Mouse (Mus musculus): ENCODE measurements around the gene Chrdl2. TPM values are rescaled to one million over a fixed set of nuclear protein-coding genes. Genes with fewer than 3 reads are reported as not detected.
A peak's percentile ranks its signal among the peaks of the same experiment; 100 is the strongest.
"Not testable (repeated sequence)": the region's sequence is repeated elsewhere in the genome, so short reads cannot be mapped to it uniquely, and the experiment has no call there.

The Chrdl2 gene
- polyA plus RNA-seq (2012; rRNA removed): 0.61 and 0.68 TPM in 2 replicates

GRCm38 (mm10) chr7:100005790-100006189 lies at the start of gene Chrdl2:
Chrdl2 (plus strand) TSS chr7:100006172.
- no peak within 1 kb of the TSS for H3K27ac ChIP-seq (ENCODE audit: insufficient read depth, low read length)
- no peak for TF ChIP-seq CTCF (IDR thresholded peaks at IDR 0.05; ENCODE audit: extremely low read depth, insufficient read depth, low read length)
- TF ChIP-seq POLR2A (IDR thresholded peaks at IDR 0.05; ENCODE audit: extremely low read depth, insufficient read depth, low read length): no peak
- H3K4me3 ChIP-seq (ENCODE audit: insufficient read depth, low read length): no peak within 1 kb of the TSS
- no peaks in the 10 kb centered on the region for H3K4me1 ChIP-seq (ENCODE audit: control insufficient read depth, insufficient read depth, low read length)

GRCm38 (mm10) chr7:99957226-99957965 lies 48.6 kb upstream of the Chrdl2 start:
- Histone ChIP-seq H3K27ac (ENCODE audit: insufficient read depth, low read length) (peak overlapping the region; percentile 26; the same call in 1 of the 2 replicates), H3K4me3 (ENCODE audit: insufficient read depth, low read length) (no peak overlapping the region), H3K4me1 (ENCODE audit: control insufficient read depth, insufficient read depth, low read length) (peaks cover 13% of the 10 kb centered on the region)
- TF ChIP-seq CTCF (IDR thresholded peaks at IDR 0.05; ENCODE audit: extremely low read depth, insufficient read depth, low read length): no peak
- TF ChIP-seq POLR2A (IDR thresholded peaks at IDR 0.05; ENCODE audit: extremely low read depth, insufficient read depth, low read length): no peak

- H3K4me1 ChIP-seq (ENCODE audit: control insufficient read depth, insufficient read depth, low read length): peaks cover 16% of the 10 kb centered on the region
- not testable (repeated sequence) for H3K27ac ChIP-seq (ENCODE audit: insufficient read depth, low read length); H3K4me3 ChIP-seq (ENCODE audit: insufficient read depth, low read length)
Measured at GRCm38 (mm10) chr7:99960571-99960970, 45.4 kb upstream of the Chrdl2 start.

GRCm38 (mm10) chr7:99961518-99961917 lies 44.5 kb upstream of the Chrdl2 start:
- Histone ChIP-seq H3K4me3 (ENCODE audit: insufficient read depth, low read length) (no peak overlapping the region), H3K27ac (ENCODE audit: insufficient read depth, low read length) (no peak overlapping the region), H3K4me1 (ENCODE audit: control insufficient read depth, insufficient read depth, low read length) (peaks cover 23% of the 10 kb centered on the region)
- TF ChIP-seq POLR2A (IDR thresholded peaks at IDR 0.05; ENCODE audit: extremely low read depth, insufficient read depth, low read length) (no peak), CTCF (IDR thresholded peaks at IDR 0.05; ENCODE audit: extremely low read depth, insufficient read depth, low read length) (no peak)

- peak overlapping the region; percentile 51; the same call in 1 of the 2 replicates for H3K27ac ChIP-seq (ENCODE audit: insufficient read depth, low read length)
- TF ChIP-seq CTCF (IDR thresholded peaks at IDR 0.05; ENCODE audit: extremely low read depth, insufficient read depth, low read length) (no peak), POLR2A (IDR thresholded peaks at IDR 0.05; ENCODE audit: extremely low read depth, insufficient read depth, low read length) (no peak)
- peaks cover 25% of the 10 kb centered on the region for H3K4me1 ChIP-seq (ENCODE audit: control insufficient read depth, insufficient read depth, low read length)
- peak overlapping the region; percentile 3; the same call in 1 of the 2 replicates for H3K4me3 ChIP-seq (ENCODE audit: insufficient read depth, low read length)
Measured at GRCm38 (mm10) chr7:99962536-99963236, 43.3 kb upstream of the Chrdl2 start.

GRCm38 (mm10) chr7:99963237-99963860 lies 42.6 kb upstream of the Chrdl2 start:
- H3K27ac ChIP-seq (ENCODE audit: insufficient read depth, low read length): peak overlapping the region; percentile 51; the same call in 1 of the 2 replicates
- TF ChIP-seq CTCF (IDR thresholded peaks at IDR 0.05; ENCODE audit: extremely low read depth, insufficient read depth, low read length) (no peak), POLR2A (IDR thresholded peaks at IDR 0.05; ENCODE audit: extremely low read depth, insufficient read depth, low read length) (no peak)
- H3K4me1 ChIP-seq (ENCODE audit: control insufficient read depth, insufficient read depth, low read length): peaks cover 29% of the 10 kb centered on the region
- no peak overlapping the region; the same call in 1 of the 2 replicates for H3K4me3 ChIP-seq (ENCODE audit: insufficient read depth, low read length)

- Histone ChIP-seq H3K27ac (ENCODE audit: insufficient read depth, low read length) (peak overlapping the region; percentile 94), H3K4me3 (ENCODE audit: insufficient read depth, low read length) (peak overlapping the region; percentile 44), H3K4me1 (ENCODE audit: control insufficient read depth, insufficient read depth, low read length) (peaks cover 38% of the 10 kb centered on the region)
- TF ChIP-seq POLR2A (IDR thresholded peaks at IDR 0.05; ENCODE audit: extremely low read depth, insufficient read depth, low read length) (peak; percentile 67), CTCF (IDR thresholded peaks at IDR 0.05; ENCODE audit: extremely low read depth, insufficient read depth, low read length) (no peak)
Measured at GRCm38 (mm10) chr7:99965020-99965841, 40.7 kb upstream of the Chrdl2 start.

- H3K4me1 ChIP-seq (ENCODE audit: control insufficient read depth, insufficient read depth, low read length): peaks cover 37% of the 10 kb centered on the region
- H3K4me3 ChIP-seq (ENCODE audit: insufficient read depth, low read length): no peak overlapping the region
- peak overlapping the region; percentile 96 for H3K27ac ChIP-seq (ENCODE audit: insufficient read depth, low read length)
- TF ChIP-seq POLR2A (IDR thresholded peaks at IDR 0.05; ENCODE audit: extremely low read depth, insufficient read depth, low read length) (no peak), CTCF (IDR thresholded peaks at IDR 0.05; ENCODE audit: extremely low read depth, insufficient read depth, low read length) (no peak)
Measured at GRCm38 (mm10) chr7:99966011-99966721, 39.8 kb upstream of the Chrdl2 start.

Data from cortical plate, adult 2 months (tissue).